Mouse (Mus musculus) heart, postnatal 0 days (tissue): ENCODE measurements around the gene Map3k4.

Source experiments
- CTCF ChIP-seq: IDR thresholded peaks from 2 replicates; pipeline ENCODE4 v1.5.1; 2016; ENCODE audit warnings: antibody characterized with exemption, control low read depth, low read depth
- EP300 ChIP-seq: IDR thresholded peaks from 2 replicates; pipeline ENCODE4 v1.6.1; 2016; ENCODE audit warnings: antibody characterized with exemption, low read depth

DNA sequence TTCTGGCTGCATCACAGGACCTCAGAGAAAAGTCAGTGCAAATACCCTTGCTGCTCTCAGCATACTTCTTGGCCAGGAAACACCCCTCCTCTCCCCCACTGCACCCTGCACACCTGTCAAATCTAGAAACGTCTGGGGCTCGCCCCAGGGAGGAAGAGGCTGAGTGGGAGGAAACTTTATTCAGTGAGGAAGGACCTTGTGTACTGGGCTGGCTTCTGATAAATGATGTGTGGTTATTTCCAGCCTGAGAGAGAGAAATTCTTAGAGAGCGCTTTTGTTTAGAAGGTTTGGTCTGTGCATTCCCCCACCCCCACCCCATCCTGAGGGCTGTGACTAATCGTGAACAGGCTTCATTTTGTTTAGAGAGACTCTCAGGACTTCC is 112.9 kb downstream of the Map3k4 start:
- no peak for TF ChIP-seq CTCF
- TF ChIP-seq EP300: no peak
